Mouse (Mus musculus): ENCODE data around the gene Podnl1. TPM values are rescaled to one million over a fixed set of nuclear protein-coding genes. Genes with fewer than 3 reads are reported as not detected.

The Podnl1 gene
- 0.51 and 0.81 TPM in 2 replicates for polyA plus RNA-seq (2012; rRNA removed)

DNA sequence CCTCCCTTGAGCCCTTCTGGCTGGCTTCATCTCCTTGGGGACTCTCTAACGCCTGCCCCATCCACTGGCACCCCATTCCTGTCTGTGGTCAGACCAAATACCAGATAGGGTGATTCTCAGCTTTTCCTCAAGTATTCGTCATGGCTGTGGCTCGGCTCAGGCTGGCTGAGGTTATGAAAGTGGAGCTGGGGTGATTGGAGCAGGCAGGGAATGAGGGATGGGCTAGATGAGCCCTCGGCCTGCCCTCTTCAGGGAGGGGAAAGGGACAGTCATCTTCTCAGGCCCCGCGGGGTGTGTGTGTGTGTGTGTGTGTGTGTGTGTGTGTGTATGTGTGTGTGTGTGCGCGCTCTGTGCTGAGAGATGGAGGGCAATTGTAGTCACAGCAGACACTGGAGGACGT is at the start of gene Podnl1:
TSS of gene Podnl1 (plus strand) at position 334 of the 400 bp plus-strand sequence.
- DNase-seq (ENCODE audit: low read depth): no peak

DNA sequence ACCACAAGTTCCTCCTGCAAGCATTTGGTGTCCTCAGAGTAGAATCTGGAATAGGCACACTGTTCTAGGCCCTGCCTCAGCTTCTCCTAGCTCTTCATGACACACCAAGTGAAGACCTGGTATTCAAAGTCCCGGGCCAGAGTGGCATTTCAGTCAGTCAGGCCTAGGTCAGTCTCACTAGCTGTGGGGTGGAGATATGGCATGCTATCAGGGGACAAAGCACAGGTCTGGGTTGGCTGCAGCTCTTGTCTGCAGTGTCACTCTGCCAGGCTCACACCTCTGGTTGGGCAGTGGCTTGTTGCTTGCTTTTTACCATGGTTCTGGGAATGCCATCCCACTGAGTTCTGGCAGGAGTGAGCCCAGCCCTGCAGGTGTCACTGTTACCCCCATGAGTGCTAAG is 49.4 kb upstream of the Podnl1 start:
- no peak for DNase-seq (ENCODE audit: low read depth)

DNA sequence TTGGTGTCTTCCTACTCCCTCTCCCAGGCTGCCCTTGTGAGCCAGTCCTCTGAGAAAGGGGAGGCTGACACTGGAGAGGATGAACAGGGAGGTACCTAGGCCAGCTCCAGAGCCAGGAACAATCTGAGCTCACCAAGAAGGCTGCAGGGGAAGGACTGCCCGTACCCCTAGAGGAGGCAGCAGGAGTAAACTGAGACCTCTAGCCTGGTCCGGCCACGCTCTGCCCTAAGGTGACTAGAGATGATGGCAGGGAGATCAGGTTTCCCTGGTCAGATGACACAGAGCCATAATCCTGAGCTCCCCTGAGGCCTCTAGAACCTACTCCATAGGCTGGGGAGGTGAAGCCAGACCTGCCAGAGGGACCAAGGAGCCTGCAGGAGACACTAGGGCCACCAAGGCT is 48.9 kb upstream of the Podnl1 start:
- DNase-seq (ENCODE audit: low read depth): no peak

DNA sequence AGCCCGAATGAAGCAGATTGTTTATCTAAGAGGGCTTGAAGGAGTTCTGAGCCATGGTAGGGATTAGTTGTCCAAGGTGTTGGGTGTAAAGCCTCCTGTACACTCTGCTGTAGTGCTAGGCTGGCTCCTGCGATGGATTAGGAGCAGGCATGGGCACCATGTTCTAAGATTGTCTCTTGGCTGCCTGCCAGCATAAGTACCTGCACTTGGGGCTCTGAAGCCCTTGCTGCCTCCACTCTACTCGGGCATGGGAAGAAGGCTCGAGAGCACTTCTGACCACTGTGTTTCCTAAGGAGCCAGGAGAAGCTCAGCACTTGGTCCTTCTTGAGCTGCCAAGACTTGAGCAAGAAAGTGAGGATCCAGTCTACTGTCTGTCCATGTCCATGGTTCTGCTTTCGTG is 46.6 kb upstream of the Podnl1 start:
- no peak for DNase-seq (ENCODE audit: low read depth)

DNA sequence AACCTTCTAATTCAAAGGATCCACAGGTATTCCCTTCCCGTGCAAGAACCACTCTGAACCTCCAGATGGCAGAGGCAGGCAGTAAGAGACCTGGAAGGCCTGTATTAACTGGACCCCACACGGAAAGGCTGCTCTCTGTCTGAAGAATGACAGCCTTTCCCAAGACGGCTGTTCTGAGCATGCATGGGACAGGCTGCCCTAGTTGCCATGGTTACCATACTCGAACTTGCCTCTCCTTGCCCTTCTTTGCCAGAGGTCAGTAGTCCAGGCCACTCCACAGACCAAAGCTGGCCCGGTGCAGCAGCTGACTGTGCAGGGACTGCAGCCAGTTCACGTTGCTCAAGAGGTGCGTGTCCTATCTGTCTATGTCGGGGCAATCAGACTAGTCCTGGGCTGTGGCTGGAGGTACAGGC is 42.0 kb upstream of the Podnl1 start:
- no peak for DNase-seq (ENCODE audit: low read depth)

DNA sequence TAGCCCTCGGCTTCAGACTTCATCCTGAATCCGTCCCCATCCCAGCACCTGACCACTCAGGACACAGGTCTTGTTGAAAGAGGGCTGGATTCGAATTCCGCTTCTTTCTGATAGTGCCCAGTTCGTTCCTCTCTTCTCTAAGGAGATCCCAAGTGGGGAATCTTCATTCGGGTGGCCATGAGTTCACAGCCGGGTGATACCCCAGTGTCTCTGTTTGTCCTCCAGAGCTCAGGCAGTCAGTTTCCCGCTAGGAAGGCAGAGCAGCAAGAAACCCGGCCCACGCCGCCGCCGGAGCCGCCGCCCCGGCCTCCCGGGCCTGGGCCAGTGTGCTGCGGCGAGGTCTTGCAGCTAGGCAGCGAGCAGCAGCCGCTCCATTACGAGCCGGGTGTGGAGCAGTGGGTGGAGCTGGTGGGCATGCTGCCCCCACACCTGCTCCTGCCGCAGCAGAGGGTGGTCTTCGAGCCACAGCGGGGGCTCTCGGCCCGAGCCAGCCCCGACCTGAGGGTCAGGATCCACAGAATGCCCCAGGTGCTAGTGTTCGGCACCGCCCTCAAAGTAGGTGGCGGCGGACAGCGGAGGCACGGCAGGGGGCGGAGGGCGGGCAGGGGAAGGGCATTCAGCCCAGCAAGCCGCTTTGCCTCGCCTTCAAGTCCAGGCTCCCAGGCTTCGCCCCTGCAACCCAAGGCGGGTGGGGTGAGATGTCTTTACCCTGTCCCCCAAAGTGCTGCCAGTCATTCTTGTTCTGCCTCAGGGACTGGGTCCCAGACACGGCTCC is 41.3 kb upstream of the Podnl1 start:
- DNase-seq (ENCODE audit: low read depth): no peak

DNA sequence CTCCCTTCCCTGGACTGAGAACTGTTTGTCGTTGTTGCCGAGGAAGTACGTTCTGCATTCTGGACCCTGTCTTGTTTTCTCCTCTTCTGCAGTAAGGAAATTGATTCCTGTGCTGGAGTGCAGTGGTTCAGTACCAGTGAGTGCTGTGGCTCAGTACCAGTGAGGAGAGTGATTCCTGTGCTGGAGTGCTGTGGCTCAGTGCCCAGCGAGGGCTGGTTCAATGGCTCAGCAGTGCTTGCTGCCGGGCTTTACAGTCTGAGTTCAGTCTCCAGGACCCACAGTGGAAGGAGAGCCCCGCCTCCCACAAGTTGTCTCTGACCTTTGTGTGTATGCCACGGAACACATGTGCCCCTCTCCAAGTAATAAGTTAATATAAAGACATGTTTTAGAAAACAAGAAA is 38.6 kb upstream of the Podnl1 start:
- no peak for DNase-seq (ENCODE audit: low read depth)

DNA sequence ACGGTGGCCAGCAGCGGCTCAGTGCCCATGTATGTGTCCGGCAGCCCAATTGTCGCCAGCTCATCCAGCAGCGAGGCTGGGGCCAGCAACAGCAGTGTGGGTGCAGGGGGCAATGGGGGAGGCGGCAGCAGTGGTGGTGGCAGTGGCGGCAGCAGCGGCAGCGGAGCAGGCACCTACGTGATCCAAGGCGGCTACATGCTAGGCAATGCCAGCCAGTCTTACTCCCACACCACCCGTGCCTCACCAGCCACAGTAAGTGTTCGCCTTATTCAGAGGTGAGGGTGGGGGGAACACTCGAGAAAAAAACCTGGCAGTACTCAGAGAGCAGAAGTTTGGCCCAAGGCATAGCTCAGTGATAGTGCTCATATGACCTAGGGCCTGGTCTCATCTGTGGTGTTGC is 38.0 kb upstream of the Podnl1 start:
- DNase-seq (ENCODE audit: low read depth): no peak

DNA sequence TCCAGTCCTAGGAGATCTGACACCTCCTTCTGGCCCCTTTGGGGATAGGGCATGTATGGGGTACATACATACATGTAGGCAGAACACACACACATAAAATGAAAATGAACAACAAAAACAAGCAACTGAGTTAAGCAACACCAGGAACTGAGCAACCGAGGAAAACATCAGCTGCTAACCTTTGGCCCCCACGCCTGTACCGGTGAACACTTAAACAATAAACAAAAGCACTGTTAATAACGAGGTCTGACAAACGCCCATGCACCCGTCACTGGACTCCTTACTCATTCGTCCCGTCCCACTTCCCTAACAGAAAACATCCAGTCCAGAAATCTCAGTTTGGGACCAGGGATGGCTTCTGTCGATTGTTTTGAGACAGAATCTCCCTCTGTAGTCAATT is 36.5 kb upstream of the Podnl1 start:
- no peak for DNase-seq (ENCODE audit: low read depth)

DNA sequence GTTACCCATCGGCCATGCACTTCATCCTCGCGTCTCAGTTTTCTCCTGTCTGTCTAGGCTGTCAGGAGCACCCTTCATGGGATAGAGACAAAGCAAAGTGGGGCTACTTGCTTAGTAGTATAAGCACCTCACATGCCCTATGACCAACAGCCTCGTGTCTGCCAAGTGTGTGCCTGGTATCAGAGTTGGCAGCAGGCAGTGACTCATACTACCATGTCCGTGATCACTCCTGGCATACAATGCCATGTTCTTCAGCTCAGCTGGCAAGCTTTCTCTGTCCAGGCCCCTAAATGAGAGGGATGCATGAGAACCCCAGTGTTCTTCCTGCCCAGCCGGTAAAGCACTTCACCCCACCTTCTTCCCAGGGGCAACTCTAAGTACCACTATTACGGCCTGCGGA is 35.2 kb upstream of the Podnl1 start:
- no peak for DNase-seq (ENCODE audit: low read depth)

DNA sequence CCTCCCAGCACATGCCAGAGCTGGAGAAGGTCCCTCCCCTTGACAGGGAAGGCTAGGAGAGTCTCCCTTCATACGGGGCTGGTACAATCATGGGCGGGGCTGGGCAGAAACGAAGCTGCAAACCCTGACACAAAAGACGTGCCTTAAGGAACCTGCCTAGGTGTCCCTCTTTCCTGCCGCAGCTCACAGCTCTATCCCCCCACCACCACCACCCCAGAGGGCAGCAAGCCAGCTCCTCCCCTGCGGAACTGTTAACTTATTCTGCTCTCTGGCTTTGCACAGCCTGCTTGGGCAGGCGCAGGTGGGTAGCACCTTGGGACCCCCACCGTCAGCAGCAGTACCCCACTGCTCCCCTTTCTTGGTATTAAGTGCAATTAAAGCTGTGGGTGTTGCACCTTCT is 29.7 kb upstream of the Podnl1 start:
- no peak for DNase-seq (ENCODE audit: low read depth)

DNA sequence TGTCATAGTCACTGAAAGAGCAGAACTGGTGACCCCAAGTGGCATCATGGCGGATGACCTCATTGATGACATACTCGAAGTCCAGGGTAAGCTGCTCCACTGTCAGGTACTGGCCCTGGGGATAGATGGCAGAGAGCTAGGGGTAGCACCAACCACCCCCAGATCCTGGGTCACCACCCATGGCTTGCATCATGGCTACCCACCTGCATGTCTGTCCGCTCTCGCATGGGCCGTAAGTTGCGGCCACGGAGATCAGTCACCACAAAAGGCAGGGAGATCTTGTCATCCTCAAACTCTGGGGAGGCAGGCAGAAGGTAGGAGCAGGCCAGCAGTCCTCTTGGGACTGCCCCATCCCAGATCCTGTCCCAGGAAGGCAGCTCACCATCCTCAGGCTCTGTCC is 27.4 kb upstream of the Podnl1 start:
- DNase-seq (ENCODE audit: low read depth): no peak

DNA sequence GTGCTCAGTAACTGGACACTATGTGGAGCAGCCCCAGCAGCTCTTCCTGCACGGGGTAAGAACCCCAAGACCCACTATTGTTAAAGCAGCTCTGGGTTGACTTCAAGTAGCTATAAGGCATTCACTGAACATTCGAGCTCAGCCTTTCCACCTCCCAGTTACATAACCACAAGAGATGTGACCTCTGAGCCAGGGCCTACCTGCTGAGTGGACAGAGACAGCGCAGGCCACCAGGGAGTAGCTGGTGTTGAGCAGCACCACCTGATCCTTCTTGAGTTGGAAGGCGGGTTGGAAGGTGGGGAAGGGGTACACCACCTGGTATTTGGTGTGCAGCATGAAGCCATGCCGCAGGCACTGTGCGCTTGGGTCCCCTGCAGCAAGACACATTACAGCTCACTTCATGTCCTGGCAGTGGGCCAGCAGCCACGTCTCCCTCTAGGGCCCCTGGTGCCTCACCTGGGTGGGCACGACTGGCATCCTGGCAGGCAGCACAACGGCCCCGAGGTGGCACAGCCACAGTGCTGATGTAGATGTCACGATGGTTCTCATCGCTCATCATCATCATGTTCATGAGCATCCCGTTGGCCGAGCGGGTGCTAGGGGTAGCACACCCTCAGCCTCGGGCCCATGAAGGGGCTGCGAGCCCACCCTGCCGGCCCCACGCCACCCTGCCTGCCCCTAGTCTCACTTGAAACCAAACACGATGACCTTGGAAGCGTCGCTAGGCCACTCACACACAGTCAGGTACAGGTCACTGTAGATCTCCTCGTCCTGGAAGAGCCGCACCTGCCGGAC is 24.1 kb upstream of the Podnl1 start:
- DNase-seq (ENCODE audit: low read depth): no peak

DNA sequence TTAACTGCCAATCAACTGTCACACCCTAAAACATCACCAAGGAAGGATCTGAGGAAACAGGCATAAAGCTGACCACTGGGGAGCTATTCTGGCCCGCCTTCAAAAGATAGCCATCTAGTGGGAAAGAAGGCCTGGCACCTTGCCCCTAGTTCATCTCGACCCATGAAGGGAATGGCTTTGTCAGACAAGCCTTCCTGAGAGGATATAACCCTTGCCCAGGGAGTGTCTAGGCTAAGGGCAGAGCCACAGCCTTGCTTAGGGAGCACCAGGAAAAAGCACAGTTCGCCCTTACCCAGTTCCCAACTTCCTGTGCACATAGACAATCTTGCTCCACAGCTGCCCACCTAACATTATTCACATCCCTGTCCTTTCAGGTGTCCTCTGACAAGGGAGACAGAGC is 22.2 kb upstream of the Podnl1 start:
- no peak for DNase-seq (ENCODE audit: low read depth)

DNA sequence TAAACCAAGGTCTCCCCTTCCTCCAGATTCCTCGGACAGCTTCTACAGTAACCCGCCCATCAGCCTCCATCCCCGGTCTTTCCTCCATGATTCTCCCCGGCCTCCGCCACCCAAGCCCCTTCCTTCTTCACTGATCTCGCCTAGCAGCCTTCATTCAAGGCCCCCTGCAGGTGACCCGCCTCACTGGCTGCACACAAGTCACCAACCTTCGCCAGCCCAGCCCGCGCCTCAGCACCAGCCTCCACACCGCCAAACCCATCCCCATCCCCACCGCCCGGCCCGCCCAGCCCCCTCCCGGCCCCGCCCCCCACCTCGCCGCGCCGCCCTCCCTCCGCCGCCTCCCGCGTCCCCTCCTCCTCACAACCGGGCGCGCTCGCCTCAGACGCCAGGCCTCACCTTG is 21.6 kb upstream of the Podnl1 start:
- no peak for DNase-seq (ENCODE audit: low read depth)

DNA sequence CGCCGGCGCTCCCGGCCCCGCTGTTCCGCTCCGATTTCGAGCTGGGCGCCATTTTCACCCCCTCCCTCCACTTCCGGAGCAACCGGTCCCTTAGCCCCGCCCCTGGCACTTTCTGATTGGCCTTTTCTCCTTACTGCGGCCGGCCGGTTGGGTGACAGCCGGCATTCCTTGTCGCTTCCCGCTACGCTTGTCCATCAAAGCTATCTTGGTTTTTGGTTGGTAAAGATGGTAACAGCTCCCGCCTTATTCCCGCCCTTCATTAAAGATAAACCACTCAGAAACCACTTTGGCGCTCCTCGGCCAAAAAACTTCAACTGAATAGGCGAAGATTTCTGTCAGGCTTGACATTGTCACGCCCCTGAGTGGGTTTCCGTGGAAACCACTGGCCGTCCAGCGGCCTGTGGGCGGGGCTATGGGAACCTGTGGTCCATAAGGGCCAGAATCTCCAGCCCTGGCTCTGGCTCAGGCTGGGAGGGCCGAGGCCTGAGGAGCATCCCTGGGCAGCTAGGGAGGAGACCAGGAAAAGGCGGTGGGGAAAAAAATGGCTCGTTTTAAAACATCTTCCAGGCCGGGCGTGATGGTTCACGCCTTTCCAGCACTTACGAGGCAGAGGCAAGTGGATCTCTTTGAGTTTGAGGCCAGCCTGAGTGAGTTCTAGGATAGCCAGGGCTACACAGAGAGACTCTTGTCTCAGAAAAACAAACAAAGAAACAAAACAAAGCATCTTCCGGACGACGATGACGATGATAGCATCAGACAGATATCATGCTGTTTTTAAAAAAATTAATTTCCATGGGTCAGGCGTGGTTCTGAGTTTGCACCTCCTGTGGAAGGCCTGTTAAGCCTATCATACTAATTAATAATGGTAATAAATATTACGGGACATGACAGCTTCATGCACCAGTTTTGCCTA is 20.8 kb upstream of the Podnl1 start, which contains the start of gene Dcaf15:
TSS of gene Dcaf15 (minus strand) at position 72 of the 913 bp plus-strand sequence.
- DNase-seq (ENCODE audit: low read depth): peak; percentile 93

DNA sequence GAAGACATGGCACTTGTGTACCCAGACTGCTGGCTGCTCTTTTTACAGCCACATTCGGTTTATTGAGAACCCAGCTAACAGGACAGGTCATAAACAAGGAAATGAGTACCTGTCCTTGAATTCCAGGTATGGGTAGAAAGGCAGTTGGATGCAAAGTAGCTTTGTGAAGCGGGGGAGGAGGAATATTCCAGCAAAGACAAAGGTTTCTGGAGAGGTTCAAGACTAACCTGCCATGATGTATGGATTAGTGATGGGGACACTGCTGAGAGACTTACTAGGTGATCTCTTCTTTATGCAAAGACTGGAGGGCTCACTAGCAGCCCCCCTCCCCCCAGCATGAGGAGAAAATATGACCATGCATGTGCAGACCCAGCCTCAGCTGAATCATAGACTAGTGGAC is 20.1 kb upstream of the Podnl1 start:
- DNase-seq (ENCODE audit: low read depth): no peak

DNA sequence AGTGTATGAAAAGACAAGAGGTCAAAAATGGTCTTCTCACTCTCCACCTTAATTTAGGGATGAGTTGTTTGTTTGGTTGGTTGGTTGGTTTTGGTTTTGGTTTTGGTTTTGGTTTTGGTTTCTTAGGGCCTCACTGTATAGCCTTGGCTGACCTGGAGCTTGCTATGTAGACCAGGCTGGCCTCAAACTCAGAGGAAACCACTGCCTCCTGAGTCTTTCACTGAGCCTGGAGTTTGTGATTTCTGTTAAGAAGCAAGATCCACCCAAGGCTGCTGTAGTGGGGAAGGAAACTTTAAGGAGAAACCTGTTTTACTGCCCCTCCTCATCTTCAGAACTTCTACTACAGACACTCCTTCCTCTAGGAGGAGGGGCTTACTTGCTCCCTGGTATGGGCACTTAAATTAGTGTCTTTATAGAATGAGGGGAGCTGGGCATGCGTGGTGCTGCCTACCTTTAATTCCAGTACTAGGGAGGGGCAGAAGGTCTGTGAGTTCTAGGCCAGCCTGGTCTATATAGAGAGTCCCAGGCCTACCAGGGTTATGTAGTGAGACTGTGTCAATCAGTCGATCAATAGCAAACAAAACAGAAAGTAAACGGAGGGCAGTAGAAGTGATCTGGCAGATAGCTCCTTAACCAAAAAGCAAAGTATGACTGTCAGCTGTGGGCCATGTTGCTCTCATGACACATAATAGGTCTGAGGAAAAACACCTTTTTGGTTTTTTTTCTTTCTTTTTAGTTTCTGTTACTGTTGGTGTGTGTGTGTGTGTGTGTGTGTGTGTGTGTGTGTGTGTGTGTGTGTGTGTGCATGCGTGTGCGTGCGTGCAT is 19.4 kb upstream of the Podnl1 start:
- no peak for DNase-seq (ENCODE audit: low read depth)

DNA sequence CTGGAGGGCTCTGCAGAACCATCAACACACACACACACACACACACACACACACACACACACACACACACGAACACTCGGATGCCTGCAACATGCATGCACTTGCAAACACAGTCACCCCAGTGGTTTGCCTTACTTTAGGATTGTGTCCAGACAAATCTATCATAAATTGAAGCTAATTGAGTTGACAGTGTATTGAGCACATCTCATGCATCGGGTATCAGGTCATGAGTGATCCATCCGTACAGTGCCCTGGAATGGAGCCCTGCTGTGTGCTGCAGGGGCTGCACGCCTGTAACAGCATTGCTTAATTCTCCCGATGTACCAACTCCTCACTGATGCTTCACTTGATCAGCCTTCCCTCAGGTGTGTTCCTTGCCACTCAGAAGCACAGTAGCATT is 10.1 kb upstream of the Podnl1 start:
- no peak for DNase-seq (ENCODE audit: low read depth)

DNA sequence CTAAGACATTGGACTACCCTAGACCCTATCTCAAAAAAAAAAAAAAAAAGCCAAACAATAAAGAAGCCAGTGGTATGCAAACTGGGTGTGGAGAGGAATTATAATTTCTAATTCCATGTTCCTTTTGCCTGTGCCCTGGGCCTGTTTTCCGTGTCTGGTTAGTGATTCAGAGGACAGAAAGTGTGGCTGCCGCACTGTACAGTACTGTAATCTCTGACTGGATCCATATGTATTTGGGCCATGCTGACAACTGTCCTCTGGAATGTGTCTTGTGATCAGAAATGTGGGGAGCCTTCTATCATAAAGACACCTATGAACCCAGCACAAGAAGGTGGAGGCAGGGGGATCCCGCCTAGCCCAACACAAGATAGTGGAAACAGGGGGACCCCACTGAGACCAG is 3.6 kb upstream of the Podnl1 start:
- DNase-seq (ENCODE audit: low read depth): no peak

DNA sequence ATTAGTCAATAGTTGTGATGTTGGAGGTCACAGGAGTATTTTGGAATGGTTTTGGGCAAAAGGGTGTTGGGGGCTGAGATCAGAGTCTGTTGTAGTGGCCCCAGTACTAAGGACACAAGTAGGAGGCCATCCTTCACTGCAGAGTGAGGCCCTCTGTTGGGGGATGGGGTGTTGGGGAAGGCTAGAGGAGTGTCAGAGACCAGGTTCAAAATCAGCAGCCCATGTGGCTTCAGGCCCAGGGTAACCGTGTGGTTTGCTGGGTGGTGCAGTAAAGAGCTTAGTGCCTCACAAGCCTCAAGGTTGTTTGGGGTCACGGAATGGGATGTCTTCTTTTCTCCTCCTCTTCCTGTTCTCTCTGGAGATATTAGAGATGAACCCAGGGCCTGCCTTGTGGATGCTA is 953 bp downstream of the Podnl1 start:
- no peak for DNase-seq (ENCODE audit: low read depth)
